Mouse (Mus musculus) MEL (cell line): ENCODE results near the gene Chchd1.

Source experiments
- ELF1 ChIP-seq: IDR thresholded peaks from 2 replicates; pipeline ENCODE4 v1.6.1; 2014; ENCODE audit warnings: low read depth, mild to moderate bottlenecking, inconsistent platforms, low read length, improper control_type of control experiment, moderate library complexity
- EP300 ChIP-seq, 2 experiments: IDR thresholded peaks; 2 replicates each; pipeline ENCODE4 v1.6.1; 2011; ENCODE audit warnings: improper control_type of control experiment in 2 of 2, low read length in 2 of 2, low read depth in 1 of 2, mild to moderate bottlenecking in 1 of 2
- POLR2A ChIP-seq, 2 experiments: IDR thresholded peaks; 2 replicates each; pipeline ENCODE4 v1.6.1; 2011 to 2012; ENCODE audit warnings: low read length in 2 of 2, mild to moderate bottlenecking in 2 of 2, control low read depth in 1 of 2, improper control_type of control experiment in 1 of 2, low read depth in 1 of 2, moderate library complexity in 1 of 2; ENCODE audit not compliant: control insufficient read depth in 1 of 2, insufficient read depth in 1 of 2, poor library complexity in 1 of 2
- SIN3A ChIP-seq: IDR thresholded peaks from 2 replicates; pipeline ENCODE4 v1.6.1; 2012; ENCODE audit warnings: low read length, improper control_type of control experiment, inconsistent platforms

GRCm38 (mm10) chr14:20654690-20655421 is 48.0 kb upstream of the Chchd1 start:
- no peak for TF ChIP-seq EP300 (IDR thresholded peaks at IDR 0.05; ENCODE audit: low read depth in 1 of 2, low read length in 2 of 2)
- TF ChIP-seq POLR2A (IDR thresholded peaks at IDR 0.05; ENCODE audit: control insufficient read depth in 1 of 2, insufficient read depth in 1 of 2, low read depth in 1 of 2, low read length in 2 of 2, poor library complexity in 1 of 2): no peak
- no peak for TF ChIP-seq SIN3A
- no peak for TF ChIP-seq ELF1
